Mouse (Mus musculus): ENCODE data around the gene Gm960. TPM values are rescaled to one million over a fixed set of nuclear protein-coding genes. Genes with fewer than 3 reads are reported as not detected.

Gene Gm960
- polyA plus RNA-seq, 1 experiment = 4.9 TPM

GRCm38 (mm10) chr19:4720671-4721244 is 22.3 kb upstream of the Gm960 start:
- H3K36me3 ChIP-seq (ENCODE audit: control insufficient read depth, insufficient read depth, low read length) = no peaks in the 10 kb centered on the region
- no peak for TF ChIP-seq POLR2A (IDR thresholded peaks at IDR 0.05; ENCODE audit: control insufficient read depth, low read depth, low read length)
- TF ChIP-seq CTCF (IDR thresholded peaks at IDR 0.05; ENCODE audit: control insufficient read depth, insufficient read depth, insufficient replicate concordance, low read depth, low read length) = no peak
- no peak overlapping the region for H3K27ac ChIP-seq (ENCODE audit: control insufficient read depth, insufficient read depth, low read depth, low read length)
- H3K27me3 ChIP-seq (ENCODE audit: control insufficient read depth, insufficient read depth, low read length) = no peaks in the 10 kb centered on the region
- peaks cover 12% of the 10 kb centered on the region for H3K4me1 ChIP-seq (ENCODE audit: control insufficient read depth, insufficient read depth, low read length)
- no peak overlapping the region for H3K4me3 ChIP-seq (ENCODE audit: control insufficient read depth, low read depth, low read length)

GRCm38 (mm10) chr19:4720112-4720511 is 21.6 kb upstream of the Gm960 start:
- no peaks in the 10 kb centered on the region for H3K27me3 ChIP-seq (ENCODE audit: control insufficient read depth, insufficient read depth, low read length)
- no peaks in the 10 kb centered on the region for H3K36me3 ChIP-seq (ENCODE audit: control insufficient read depth, insufficient read depth, low read length)
- no peak overlapping the region for H3K27ac ChIP-seq (ENCODE audit: control insufficient read depth, insufficient read depth, low read depth, low read length)
- TF ChIP-seq POLR2A (IDR thresholded peaks at IDR 0.05; ENCODE audit: control insufficient read depth, low read depth, low read length) = no peak
- no peak for TF ChIP-seq CTCF (IDR thresholded peaks at IDR 0.05; ENCODE audit: control insufficient read depth, insufficient read depth, insufficient replicate concordance, low read depth, low read length)
- peaks cover 12% of the 10 kb centered on the region for H3K4me1 ChIP-seq (ENCODE audit: control insufficient read depth, insufficient read depth, low read length)
- no peak overlapping the region for H3K4me3 ChIP-seq (ENCODE audit: control insufficient read depth, low read depth, low read length)

- H3K27ac ChIP-seq (ENCODE audit: control insufficient read depth, insufficient read depth, low read depth, low read length) = no peak overlapping the region
These were observed 20.9 kb upstream of the Gm960 start for GRCm38 (mm10) chr19:4719351-4719764.

GRCm38 (mm10) chr19:4718716-4719115 is 20.2 kb upstream of the Gm960 start:
- Histone ChIP-seq H3K4me1 (ENCODE audit: control insufficient read depth, insufficient read depth, low read length) (peaks cover 12% of the 10 kb centered on the region), H3K27ac (ENCODE audit: control insufficient read depth, insufficient read depth, low read depth, low read length) (no peak overlapping the region), H3K36me3 (ENCODE audit: control insufficient read depth, insufficient read depth, low read length) (no peaks in the 10 kb centered on the region), H3K27me3 (ENCODE audit: control insufficient read depth, insufficient read depth, low read length) (no peaks in the 10 kb centered on the region), H3K4me3 (ENCODE audit: control insufficient read depth, low read depth, low read length) (no peak overlapping the region)
- TF ChIP-seq POLR2A (IDR thresholded peaks at IDR 0.05; ENCODE audit: control insufficient read depth, low read depth, low read length) (no peak), CTCF (IDR thresholded peaks at IDR 0.05; ENCODE audit: control insufficient read depth, insufficient read depth, insufficient replicate concordance, low read depth, low read length) (no peak)

More at GRCm38 (mm10) chr19:4719351-4719764, 20.9 kb upstream of the Gm960 start:
- Histone ChIP-seq H3K36me3 (ENCODE audit: control insufficient read depth, insufficient read depth, low read length) (no peaks in the 10 kb centered on the region), H3K4me1 (ENCODE audit: control insufficient read depth, insufficient read depth, low read length) (peaks cover 12% of the 10 kb centered on the region), H3K4me3 (ENCODE audit: control insufficient read depth, low read depth, low read length) (no peak overlapping the region), H3K27me3 (ENCODE audit: control insufficient read depth, insufficient read depth, low read length) (no peaks in the 10 kb centered on the region)
- TF ChIP-seq CTCF (IDR thresholded peaks at IDR 0.05; ENCODE audit: control insufficient read depth, insufficient read depth, insufficient replicate concordance, low read depth, low read length) (no peak), POLR2A (IDR thresholded peaks at IDR 0.05; ENCODE audit: control insufficient read depth, low read depth, low read length) (no peak)

GRCm38 (mm10) chr19:4717281-4717680 is 18.8 kb upstream of the Gm960 start:
- no peak for TF ChIP-seq POLR2A (IDR thresholded peaks at IDR 0.05; ENCODE audit: control insufficient read depth, low read depth, low read length)
- no peak for TF ChIP-seq CTCF (IDR thresholded peaks at IDR 0.05; ENCODE audit: control insufficient read depth, insufficient read depth, insufficient replicate concordance, low read depth, low read length)
- Histone ChIP-seq H3K4me3 (ENCODE audit: control insufficient read depth, low read depth, low read length) (no peak overlapping the region), H3K27me3 (ENCODE audit: control insufficient read depth, insufficient read depth, low read length) (no peaks in the 10 kb centered on the region), H3K27ac (ENCODE audit: control insufficient read depth, insufficient read depth, low read depth, low read length) (no peak overlapping the region), H3K36me3 (ENCODE audit: control insufficient read depth, insufficient read depth, low read length) (no peaks in the 10 kb centered on the region), H3K4me1 (ENCODE audit: control insufficient read depth, insufficient read depth, low read length) (peaks cover 18% of the 10 kb centered on the region)

GRCm38 (mm10) chr19:4716756-4717155 is 18.3 kb upstream of the Gm960 start:
- no peak overlapping the region for H3K4me3 ChIP-seq (ENCODE audit: control insufficient read depth, low read depth, low read length)
- peaks cover 20% of the 10 kb centered on the region for H3K4me1 ChIP-seq (ENCODE audit: control insufficient read depth, insufficient read depth, low read length)
- H3K36me3 ChIP-seq (ENCODE audit: control insufficient read depth, insufficient read depth, low read length) = no peaks in the 10 kb centered on the region
- H3K27me3 ChIP-seq (ENCODE audit: control insufficient read depth, insufficient read depth, low read length) = no peaks in the 10 kb centered on the region
- H3K27ac ChIP-seq (ENCODE audit: control insufficient read depth, insufficient read depth, low read depth, low read length) = no peak overlapping the region
- TF ChIP-seq CTCF (IDR thresholded peaks at IDR 0.05; ENCODE audit: control insufficient read depth, insufficient read depth, insufficient replicate concordance, low read depth, low read length) = no peak
- TF ChIP-seq POLR2A (IDR thresholded peaks at IDR 0.05; ENCODE audit: control insufficient read depth, low read depth, low read length) = no peak

GRCm38 (mm10) chr19:4713886-4714285 is 15.4 kb upstream of the Gm960 start:
- Histone ChIP-seq H3K27me3 (ENCODE audit: control insufficient read depth, insufficient read depth, low read length) (no peaks in the 10 kb centered on the region), H3K27ac (ENCODE audit: control insufficient read depth, insufficient read depth, low read depth, low read length) (no peak overlapping the region), H3K4me1 (ENCODE audit: control insufficient read depth, insufficient read depth, low read length) (peaks cover 12% of the 10 kb centered on the region), H3K36me3 (ENCODE audit: control insufficient read depth, insufficient read depth, low read length) (no peaks in the 10 kb centered on the region), H3K4me3 (ENCODE audit: control insufficient read depth, low read depth, low read length) (no peak overlapping the region)
- TF ChIP-seq POLR2A (IDR thresholded peaks at IDR 0.05; ENCODE audit: control insufficient read depth, low read depth, low read length) (no peak), CTCF (IDR thresholded peaks at IDR 0.05; ENCODE audit: control insufficient read depth, insufficient read depth, insufficient replicate concordance, low read depth, low read length) (no peak)
